Mouse (Mus musculus): ENCODE measurements around the gene Cd96. TPM values are rescaled to one million over a fixed set of nuclear protein-coding genes. Genes with fewer than 3 reads are reported as not detected.

Gene Cd96
- polyA plus RNA-seq, 1 experiment: 0.70 TPM

- H3K27ac ChIP-seq (ENCODE audit: control insufficient read depth, insufficient read depth, low read depth, low read length, poor library complexity): no peak overlapping the region
- no peaks in the 10 kb centered on the region for H3K4me1 ChIP-seq (ENCODE audit: control insufficient read depth, insufficient read depth, low read length)
- TF ChIP-seq POLR2A (IDR thresholded peaks at IDR 0.05; ENCODE audit: borderline replicate concordance, control insufficient read depth, low read depth, low read length) (no peak), CTCF (IDR thresholded peaks at IDR 0.05; ENCODE audit: control insufficient read depth, insufficient read depth, low read length) (no peak)
- H3K4me3 ChIP-seq (replicated peaks; ENCODE audit: control insufficient read depth, low read depth, low read length): no peak overlapping the region
- 17% methylated on average over 3 of the region's 3 CpGs for WGBS
These were observed 556 bp upstream of the Cd96 start for GRCm38 (mm10) chr16:46120607-46121006.

- Histone ChIP-seq H3K27ac (ENCODE audit: control insufficient read depth, insufficient read depth, low read depth, low read length, poor library complexity) (no peak overlapping the region), H3K4me3 (replicated peaks; ENCODE audit: control insufficient read depth, low read depth, low read length) (no peak overlapping the region), H3K4me1 (ENCODE audit: control insufficient read depth, insufficient read depth, low read length) (no peaks in the 10 kb centered on the region)
- WGBS: 85% methylated on average over 3 of the region's 3 CpGs
- TF ChIP-seq CTCF (IDR thresholded peaks at IDR 0.05; ENCODE audit: control insufficient read depth, insufficient read depth, low read length) (no peak), POLR2A (IDR thresholded peaks at IDR 0.05; ENCODE audit: borderline replicate concordance, control insufficient read depth, low read depth, low read length) (no peak)
These were observed 2.4 kb downstream of the Cd96 start for GRCm38 (mm10) chr16:46117645-46118044.

GRCm38 (mm10) chr16:46114727-46115126 lies 5.3 kb downstream of the Cd96 start:
- TF ChIP-seq POLR2A (IDR thresholded peaks at IDR 0.05; ENCODE audit: borderline replicate concordance, control insufficient read depth, low read depth, low read length) (no peak), CTCF (IDR thresholded peaks at IDR 0.05; ENCODE audit: control insufficient read depth, insufficient read depth, low read length) (no peak)
- no peaks in the 10 kb centered on the region for H3K4me1 ChIP-seq (ENCODE audit: control insufficient read depth, insufficient read depth, low read length)
- WGBS: 64% methylated on average over 2 of the region's 2 CpGs
- no peak overlapping the region for H3K27ac ChIP-seq (ENCODE audit: control insufficient read depth, insufficient read depth, low read depth, low read length, poor library complexity)
- no peak overlapping the region for H3K4me3 ChIP-seq (replicated peaks; ENCODE audit: control insufficient read depth, low read depth, low read length)

DNA sequence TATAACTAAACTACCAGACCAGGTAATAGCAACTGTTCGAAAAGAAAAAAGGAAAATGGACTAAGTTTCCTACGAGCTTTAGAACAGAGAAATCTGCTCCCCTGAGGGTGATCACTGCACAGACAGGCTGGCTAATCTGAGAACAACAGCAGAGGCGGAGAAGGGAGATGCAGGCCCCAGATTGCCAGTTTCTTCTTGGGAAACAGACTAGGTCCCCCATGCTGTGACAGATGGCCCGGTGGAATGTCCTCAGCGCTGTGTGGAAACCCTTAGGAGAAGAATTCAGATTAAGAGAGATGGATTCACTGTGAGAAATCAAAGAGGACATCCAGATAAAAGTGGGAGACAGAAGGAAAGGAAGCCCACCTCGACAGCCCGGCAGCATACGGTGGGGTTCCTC lies 10.5 kb downstream of the Cd96 start:
- H3K27ac ChIP-seq (ENCODE audit: control insufficient read depth, insufficient read depth, low read depth, low read length, poor library complexity): no peak overlapping the region
- H3K4me1 ChIP-seq (ENCODE audit: control insufficient read depth, insufficient read depth, low read length): no peaks in the 10 kb centered on the region
- no peak for TF ChIP-seq CTCF (IDR thresholded peaks at IDR 0.05; ENCODE audit: control insufficient read depth, insufficient read depth, low read length)
- no peak for TF ChIP-seq POLR2A (IDR thresholded peaks at IDR 0.05; ENCODE audit: borderline replicate concordance, control insufficient read depth, low read depth, low read length)
- no peak overlapping the region for H3K4me3 ChIP-seq (replicated peaks; ENCODE audit: control insufficient read depth, low read depth, low read length)
- 73% methylated on average over 8 of the region's 8 CpGs for WGBS

GRCm38 (mm10) chr16:46107431-46107830 lies 12.6 kb downstream of the Cd96 start:
- no peak for TF ChIP-seq POLR2A (IDR thresholded peaks at IDR 0.05; ENCODE audit: borderline replicate concordance, control insufficient read depth, low read depth, low read length)
- TF ChIP-seq CTCF (IDR thresholded peaks at IDR 0.05; ENCODE audit: control insufficient read depth, insufficient read depth, low read length): no peak
- Histone ChIP-seq H3K4me1 (ENCODE audit: control insufficient read depth, insufficient read depth, low read length) (no peaks in the 10 kb centered on the region), H3K4me3 (replicated peaks; ENCODE audit: control insufficient read depth, low read depth, low read length) (no peak overlapping the region), H3K27ac (ENCODE audit: control insufficient read depth, insufficient read depth, low read depth, low read length, poor library complexity) (no peak overlapping the region)
- 11% methylated on average over 4 of the region's 4 CpGs for WGBS

DNA sequence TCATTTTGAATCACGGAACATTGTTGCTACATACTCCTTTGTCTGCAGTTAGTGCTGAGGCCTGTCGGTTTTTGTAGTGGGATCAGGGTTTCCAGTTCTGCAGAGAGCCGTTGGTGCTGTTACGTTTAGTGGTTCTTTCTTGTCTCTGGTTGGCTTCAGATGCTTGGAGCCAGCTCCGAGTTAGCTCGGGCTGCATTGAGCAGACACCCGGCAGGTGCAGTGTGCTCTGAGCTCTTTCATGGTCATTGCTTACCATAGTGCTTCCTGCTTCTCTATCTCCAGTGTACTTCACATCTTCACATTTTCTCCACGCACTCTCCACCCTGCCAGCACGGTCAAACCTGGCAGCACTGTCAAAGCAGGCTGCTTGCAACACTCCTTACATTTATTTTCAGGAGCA lies 15.6 kb downstream of the Cd96 start:
- Histone ChIP-seq H3K4me3 (replicated peaks; ENCODE audit: control insufficient read depth, low read depth, low read length) (no peak overlapping the region), H3K4me1 (ENCODE audit: control insufficient read depth, insufficient read depth, low read length) (no peaks in the 10 kb centered on the region; the same call in 1 of the 2 replicates), H3K27ac (ENCODE audit: control insufficient read depth, insufficient read depth, low read depth, low read length, poor library complexity) (no peak overlapping the region)
- 79% methylated on average over 9 of the region's 9 CpGs for WGBS
- TF ChIP-seq CTCF (IDR thresholded peaks at IDR 0.05; ENCODE audit: control insufficient read depth, insufficient read depth, low read length): no peak
- no peak for TF ChIP-seq POLR2A (IDR thresholded peaks at IDR 0.05; ENCODE audit: borderline replicate concordance, control insufficient read depth, low read depth, low read length)

- no peaks in the 10 kb centered on the region; the same call in 1 of the 2 replicates for H3K4me1 ChIP-seq (ENCODE audit: control insufficient read depth, insufficient read depth, low read length)
- WGBS: 9% methylated on average over 2 of the region's 2 CpGs
- H3K4me3 ChIP-seq (replicated peaks; ENCODE audit: control insufficient read depth, low read depth, low read length): no peak overlapping the region
- TF ChIP-seq POLR2A (IDR thresholded peaks at IDR 0.05; ENCODE audit: borderline replicate concordance, control insufficient read depth, low read depth, low read length) (no peak), CTCF (IDR thresholded peaks at IDR 0.05; ENCODE audit: control insufficient read depth, insufficient read depth, low read length) (no peak)
- H3K27ac ChIP-seq (ENCODE audit: control insufficient read depth, insufficient read depth, low read depth, low read length, poor library complexity): no peak overlapping the region
These were observed 18.3 kb downstream of the Cd96 start for GRCm38 (mm10) chr16:46101748-46102147.

DNA sequence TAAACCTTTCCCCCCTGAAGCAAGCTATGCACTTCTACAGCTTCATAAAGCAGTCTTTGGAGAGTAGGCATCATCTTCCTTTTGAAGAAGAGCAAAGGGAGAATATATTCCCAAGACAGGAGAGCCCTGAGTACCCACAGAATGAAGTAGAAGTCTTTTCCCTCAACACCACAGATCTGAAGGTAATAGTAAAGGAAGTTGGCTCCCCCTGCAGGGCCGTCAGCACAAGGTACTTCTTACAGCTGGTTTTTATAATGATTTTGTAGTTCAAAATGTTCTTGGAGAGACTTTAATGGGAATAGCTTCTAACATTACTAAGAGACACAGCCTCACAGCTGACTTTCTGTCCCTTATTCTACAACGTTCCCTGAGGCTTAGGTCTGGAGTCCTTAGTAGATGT lies 19.8 kb downstream of the Cd96 start:
- no peak for TF ChIP-seq CTCF (IDR thresholded peaks at IDR 0.05; ENCODE audit: control insufficient read depth, insufficient read depth, low read length)
- TF ChIP-seq POLR2A (IDR thresholded peaks at IDR 0.05; ENCODE audit: borderline replicate concordance, control insufficient read depth, low read depth, low read length): no peak
- H3K4me1 ChIP-seq (ENCODE audit: control insufficient read depth, insufficient read depth, low read length): no peaks in the 10 kb centered on the region; the same call in 1 of the 2 replicates
- no peak overlapping the region for H3K27ac ChIP-seq (ENCODE audit: control insufficient read depth, insufficient read depth, low read depth, low read length, poor library complexity)
- H3K4me3 ChIP-seq (replicated peaks; ENCODE audit: control insufficient read depth, low read depth, low read length): no peak overlapping the region
- WGBS: 66% methylated on average over 2 of the region's 2 CpGs

DNA sequence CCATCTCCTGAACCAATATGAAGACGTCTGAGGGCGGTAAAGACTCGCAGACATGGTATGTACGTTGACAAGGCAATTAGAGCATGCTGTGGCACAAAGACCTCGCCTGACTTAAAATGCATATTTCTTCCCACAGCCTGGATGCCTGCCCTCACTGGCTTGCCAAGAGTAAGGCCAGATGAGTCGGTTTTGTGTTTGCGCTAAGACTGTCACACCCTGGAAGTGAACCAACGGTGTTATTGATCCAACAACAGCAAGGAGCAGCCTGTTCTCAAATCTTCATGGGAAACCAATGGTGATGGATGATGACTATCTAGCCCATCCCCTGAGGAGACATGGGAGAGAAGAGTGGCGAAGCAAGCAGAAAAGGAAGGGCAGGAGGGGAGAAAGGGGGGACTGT lies 22.6 kb downstream of the Cd96 start:
- 79% methylated on average over 9 of the region's 9 CpGs for WGBS
- TF ChIP-seq POLR2A (IDR thresholded peaks at IDR 0.05; ENCODE audit: borderline replicate concordance, control insufficient read depth, low read depth, low read length) (no peak), CTCF (IDR thresholded peaks at IDR 0.05; ENCODE audit: control insufficient read depth, insufficient read depth, low read length) (no peak)
- H3K27ac ChIP-seq (ENCODE audit: control insufficient read depth, insufficient read depth, low read depth, low read length, poor library complexity): no peak overlapping the region
- H3K4me3 ChIP-seq (replicated peaks; ENCODE audit: control insufficient read depth, low read depth, low read length): no peak overlapping the region
- no peaks in the 10 kb centered on the region; the same call in 1 of the 2 replicates for H3K4me1 ChIP-seq (ENCODE audit: control insufficient read depth, insufficient read depth, low read length)

Data from bone marrow, adult 2 months (tissue).